Mouse (Mus musculus): Measurements from ENCODE around the gene Mslnl. TPM values are rescaled to one million over a fixed set of nuclear protein-coding genes. Genes with fewer than 3 reads are reported as not detected.

Mslnl gene
- total RNA-seq (2014; rRNA removed) (not detected in 2 replicates), polyA plus RNA-seq (2012; rRNA removed) (not detected in 2 replicates)

DNA sequence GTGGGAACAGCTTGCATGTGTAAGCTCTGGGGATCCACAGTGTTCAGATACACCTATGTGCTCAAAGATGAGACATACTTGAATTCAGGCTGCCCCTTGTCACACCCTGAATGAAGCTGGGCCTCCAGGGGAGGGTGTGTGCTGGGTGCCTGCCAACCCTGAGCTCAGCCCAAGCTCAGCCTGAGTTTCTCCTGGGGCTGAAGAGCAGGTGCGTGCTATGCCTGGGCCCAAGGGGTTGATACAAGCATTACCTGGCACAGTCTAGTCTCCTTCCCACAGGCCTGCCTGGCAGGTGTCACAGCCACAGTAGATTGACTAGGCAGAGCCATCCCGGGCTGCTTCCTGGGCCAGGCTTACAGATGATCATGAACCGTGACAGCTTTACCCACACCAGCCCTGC lies at the start of gene Mslnl:
Mslnl (plus strand) TSS at position 298 of the 400 bp plus-strand sequence.
- H3K9ac ChIP-seq (ENCODE audit: low read depth, low read length) = no peak within 1 kb of the TSS
- DNase-seq (ENCODE audit: extremely low read depth, low read depth, low spot score) = no peak
- H3K4me3 ChIP-seq (ENCODE audit: insufficient read depth, low read depth, low read length) = no peak within 1 kb of the TSS
- H3K79me2 ChIP-seq (ENCODE audit: control insufficient read depth, insufficient read depth, low read length) = no peaks in the 10 kb centered on the region
- no peaks in the 10 kb centered on the region for H3K36me3 ChIP-seq (ENCODE audit: control insufficient read depth, insufficient read depth, low read length)
- no peak for TF ChIP-seq POLR2A (IDR thresholded peaks at IDR 0.05; ENCODE audit: extremely low read depth, insufficient read depth, low read length)
- no peak for TF ChIP-seq CTCF (IDR thresholded peaks at IDR 0.05; ENCODE audit: low read depth, low read length)
- H3K4me1 ChIP-seq (ENCODE audit: control insufficient read depth, insufficient read depth, low read length) = no peaks in the 10 kb centered on the region
- WGBS = 85% methylated on average over 3 of the region's 3 CpGs
- H3K27ac ChIP-seq (replicated peaks; ENCODE audit: insufficient read depth, low read depth, low read length) = no peak within 1 kb of the TSS
- no peaks in the 10 kb centered on the region for H3K27me3 ChIP-seq (ENCODE audit: control insufficient read depth, insufficient read depth, low read length)

DNA sequence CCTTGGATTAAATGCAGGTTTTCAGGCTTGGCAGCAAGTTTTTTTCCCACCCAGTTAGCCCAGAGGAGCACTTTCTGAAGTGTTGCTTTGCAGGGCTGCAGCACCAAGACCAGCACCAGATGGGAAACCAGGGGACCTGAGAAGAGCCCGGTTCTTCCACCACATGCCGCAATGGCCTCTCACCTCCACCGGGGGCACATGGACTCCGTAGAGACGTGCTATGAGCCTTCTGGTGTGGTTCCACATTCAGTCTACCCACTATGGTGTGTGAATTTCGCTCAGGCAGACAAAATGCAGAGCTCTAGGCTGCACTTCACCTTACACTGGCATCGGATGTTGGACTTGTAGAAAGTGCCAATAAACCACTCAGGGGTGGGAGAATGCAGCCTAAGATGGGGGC lies 49.5 kb upstream of the Mslnl start:
- H3K36me3 ChIP-seq (ENCODE audit: control insufficient read depth, insufficient read depth, low read length) = no peaks in the 10 kb centered on the region
- H3K79me2 ChIP-seq (ENCODE audit: control insufficient read depth, insufficient read depth, low read length) = no peaks in the 10 kb centered on the region
- H3K4me1 ChIP-seq (ENCODE audit: control insufficient read depth, insufficient read depth, low read length) = no peaks in the 10 kb centered on the region
- H3K27ac ChIP-seq (replicated peaks; ENCODE audit: insufficient read depth, low read depth, low read length) = no peak overlapping the region
- TF ChIP-seq POLR2A (IDR thresholded peaks at IDR 0.05; ENCODE audit: extremely low read depth, insufficient read depth, low read length) = no peak
- TF ChIP-seq CTCF (IDR thresholded peaks at IDR 0.05; ENCODE audit: low read depth, low read length) = peak; percentile 36; the same call in 1 of the 2 replicates
- no peak overlapping the region for H3K9ac ChIP-seq (ENCODE audit: low read depth, low read length)
- 38% methylated on average over 7 of the region's 7 CpGs for WGBS
- no peak overlapping the region for H3K4me3 ChIP-seq (ENCODE audit: insufficient read depth, low read depth, low read length)
- no peak for DNase-seq (ENCODE audit: extremely low read depth, low read depth, low spot score)
- H3K27me3 ChIP-seq (ENCODE audit: control insufficient read depth, insufficient read depth, low read length) = 0 out of 2 replicates have a peak, but pooled peaks cover 2% of the 10 kb centered on the region

DNA sequence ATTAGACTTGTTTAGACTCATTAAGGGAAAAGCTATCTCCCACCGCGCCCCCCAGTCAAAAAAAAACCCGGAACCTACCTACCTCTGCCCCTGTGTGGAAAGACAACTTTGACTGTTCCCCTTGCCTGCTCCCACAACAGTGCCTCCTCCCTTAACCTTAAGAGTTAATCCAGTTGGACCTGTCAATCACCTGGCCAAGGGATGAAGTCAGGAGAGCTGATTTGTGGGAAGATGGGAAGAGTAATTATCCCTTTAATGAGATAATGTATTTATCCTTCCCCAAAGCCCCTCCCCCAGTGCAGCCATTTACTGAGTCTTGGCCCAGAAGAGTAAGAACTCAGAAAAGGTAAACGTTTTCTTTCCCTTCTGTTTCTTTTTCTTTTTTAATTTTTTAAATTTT lies 46.9 kb upstream of the Mslnl start:
- Histone ChIP-seq H3K79me2 (ENCODE audit: control insufficient read depth, insufficient read depth, low read length) (no peaks in the 10 kb centered on the region), H3K27ac (replicated peaks; ENCODE audit: insufficient read depth, low read depth, low read length) (no peak overlapping the region), H3K4me3 (ENCODE audit: insufficient read depth, low read depth, low read length) (no peak overlapping the region), H3K27me3 (ENCODE audit: control insufficient read depth, insufficient read depth, low read length) (0 out of 2 replicates have a peak, but pooled peaks cover 2% of the 10 kb centered on the region), H3K36me3 (ENCODE audit: control insufficient read depth, insufficient read depth, low read length) (no peaks in the 10 kb centered on the region), H3K4me1 (ENCODE audit: control insufficient read depth, insufficient read depth, low read length) (no peaks in the 10 kb centered on the region), H3K9ac (ENCODE audit: low read depth, low read length) (no peak overlapping the region)
- TF ChIP-seq CTCF (IDR thresholded peaks at IDR 0.05; ENCODE audit: low read depth, low read length) (no peak), POLR2A (IDR thresholded peaks at IDR 0.05; ENCODE audit: extremely low read depth, insufficient read depth, low read length) (no peak)
- DNase-seq (ENCODE audit: extremely low read depth, low read depth, low spot score) = no peak
- WGBS = 79% methylated on average over 4 of the region's 4 CpGs

DNA sequence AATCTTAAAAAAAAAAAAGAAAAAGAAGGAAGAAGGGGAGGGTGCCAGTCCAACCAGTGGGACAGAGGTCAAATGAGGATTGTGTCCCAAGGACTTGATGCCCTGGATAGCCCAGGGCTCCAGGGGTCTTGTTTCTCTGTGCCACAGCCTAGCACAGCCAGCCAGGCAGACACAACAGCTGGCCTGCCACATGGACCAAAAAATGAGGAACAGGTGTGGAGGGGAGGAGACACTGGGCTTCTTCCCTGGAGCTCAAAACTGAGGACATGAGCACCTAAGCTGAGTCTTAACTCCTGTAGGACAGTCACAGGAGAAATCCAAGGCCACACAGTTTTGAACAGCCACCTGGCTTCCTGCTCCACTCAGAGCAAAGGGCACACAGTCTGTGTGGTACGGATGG lies 39.6 kb upstream of the Mslnl start:
- H3K4me1 ChIP-seq (ENCODE audit: control insufficient read depth, insufficient read depth, low read length) = no peaks in the 10 kb centered on the region
- no peak overlapping the region for H3K27ac ChIP-seq (replicated peaks; ENCODE audit: insufficient read depth, low read depth, low read length)
- TF ChIP-seq POLR2A (IDR thresholded peaks at IDR 0.05; ENCODE audit: extremely low read depth, insufficient read depth, low read length) (no peak), CTCF (IDR thresholded peaks at IDR 0.05; ENCODE audit: low read depth, low read length) (no peak)
- WGBS = 22% methylated on average over 1 of the region's 1 CpGs
- no peaks in the 10 kb centered on the region for H3K79me2 ChIP-seq (ENCODE audit: control insufficient read depth, insufficient read depth, low read length)
- H3K4me3 ChIP-seq (ENCODE audit: insufficient read depth, low read depth, low read length) = no peak overlapping the region
- no peak for DNase-seq (ENCODE audit: extremely low read depth, low read depth, low spot score)
- H3K27me3 ChIP-seq (ENCODE audit: control insufficient read depth, insufficient read depth, low read length) = no peaks in the 10 kb centered on the region
- no peaks in the 10 kb centered on the region for H3K36me3 ChIP-seq (ENCODE audit: control insufficient read depth, insufficient read depth, low read length)
- no peak overlapping the region for H3K9ac ChIP-seq (ENCODE audit: low read depth, low read length)

DNA sequence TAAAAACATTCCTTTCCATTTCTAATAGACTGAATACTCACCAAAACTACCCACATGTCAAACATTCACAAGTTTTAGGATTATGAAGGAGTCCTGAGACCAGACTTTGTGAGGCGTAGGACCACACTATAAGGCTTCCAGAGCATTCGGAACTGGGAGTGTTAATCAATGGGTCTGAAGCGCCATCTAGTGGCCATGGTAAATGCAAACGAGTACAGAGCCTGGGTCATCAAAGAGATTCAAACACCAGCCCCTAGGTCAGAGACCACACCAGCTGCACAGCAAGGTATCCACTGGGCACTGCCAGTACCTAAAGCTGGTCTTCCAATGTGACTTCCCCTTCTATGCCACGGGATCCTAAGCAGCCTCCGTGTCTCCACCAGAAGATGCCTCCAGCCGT lies 37.4 kb upstream of the Mslnl start:
- H3K36me3 ChIP-seq (ENCODE audit: control insufficient read depth, insufficient read depth, low read length) = no peaks in the 10 kb centered on the region
- peak; percentile 34 for DNase-seq (ENCODE audit: extremely low read depth, low read depth, low spot score)
- no peaks in the 10 kb centered on the region for H3K27me3 ChIP-seq (ENCODE audit: control insufficient read depth, insufficient read depth, low read length)
- H3K4me3 ChIP-seq (ENCODE audit: insufficient read depth, low read depth, low read length) = no peak overlapping the region
- H3K79me2 ChIP-seq (ENCODE audit: control insufficient read depth, insufficient read depth, low read length) = no peaks in the 10 kb centered on the region
- 15% methylated on average over 7 of the region's 7 CpGs for WGBS
- H3K27ac ChIP-seq (replicated peaks; ENCODE audit: insufficient read depth, low read depth, low read length) = no peak overlapping the region
- H3K9ac ChIP-seq (ENCODE audit: low read depth, low read length) = no peak overlapping the region
- TF ChIP-seq POLR2A (IDR thresholded peaks at IDR 0.05; ENCODE audit: extremely low read depth, insufficient read depth, low read length) (no peak), CTCF (IDR thresholded peaks at IDR 0.05; ENCODE audit: low read depth, low read length) (peak; percentile 56)
- no peaks in the 10 kb centered on the region for H3K4me1 ChIP-seq (ENCODE audit: control insufficient read depth, insufficient read depth, low read length)

DNA sequence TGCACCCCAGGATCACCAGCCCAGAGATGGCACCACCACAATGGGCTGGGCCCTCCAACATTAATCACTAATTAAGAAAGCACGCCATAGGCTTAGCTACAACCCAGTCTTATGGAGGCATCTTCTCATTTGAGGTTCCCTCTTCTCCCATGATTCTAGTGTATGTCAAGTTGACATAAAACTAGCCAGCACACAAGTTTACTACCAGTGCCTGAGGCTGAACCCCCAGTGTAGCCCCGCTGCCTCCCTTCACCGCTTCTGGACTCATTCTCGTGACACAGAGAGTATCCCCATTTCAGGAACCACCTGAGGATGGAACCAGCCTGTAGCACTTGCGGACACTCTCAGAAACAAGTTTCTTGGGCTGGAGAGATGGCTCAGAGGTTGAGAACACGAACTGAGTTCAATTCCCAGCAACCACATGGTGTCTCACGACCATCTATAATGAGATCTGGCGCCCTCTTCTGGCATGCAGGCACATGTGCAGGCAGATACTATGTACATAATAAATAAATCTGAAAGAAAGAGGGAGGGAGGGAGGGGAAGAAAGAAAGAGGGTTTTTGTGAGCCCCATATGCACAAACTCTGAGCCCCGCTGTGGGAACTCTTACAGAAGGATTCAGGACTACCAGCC lies 34.9 kb upstream of the Mslnl start:
- TF ChIP-seq CTCF (IDR thresholded peaks at IDR 0.05; ENCODE audit: low read depth, low read length) = peak; percentile 34; the same call in 1 of the 2 replicates
- TF ChIP-seq POLR2A (IDR thresholded peaks at IDR 0.05; ENCODE audit: extremely low read depth, insufficient read depth, low read length) = no peak
- Histone ChIP-seq H3K4me3 (ENCODE audit: insufficient read depth, low read depth, low read length) (no peak overlapping the region), H3K27ac (replicated peaks; ENCODE audit: insufficient read depth, low read depth, low read length) (no peak overlapping the region), H3K27me3 (ENCODE audit: control insufficient read depth, insufficient read depth, low read length) (no peaks in the 10 kb centered on the region), H3K36me3 (ENCODE audit: control insufficient read depth, insufficient read depth, low read length) (no peaks in the 10 kb centered on the region), H3K9ac (ENCODE audit: low read depth, low read length) (no peak overlapping the region), H3K4me1 (ENCODE audit: control insufficient read depth, insufficient read depth, low read length) (no peaks in the 10 kb centered on the region), H3K79me2 (ENCODE audit: control insufficient read depth, insufficient read depth, low read length) (no peaks in the 10 kb centered on the region)
- 60% methylated on average over 9 of the region's 9 CpGs for WGBS
- no peak for DNase-seq (ENCODE audit: extremely low read depth, low read depth, low spot score)

Data from liver, adult 2 months (tissue).